ENCODE assay signal across 1 mouse cellular context in the genomic region with DNA sequence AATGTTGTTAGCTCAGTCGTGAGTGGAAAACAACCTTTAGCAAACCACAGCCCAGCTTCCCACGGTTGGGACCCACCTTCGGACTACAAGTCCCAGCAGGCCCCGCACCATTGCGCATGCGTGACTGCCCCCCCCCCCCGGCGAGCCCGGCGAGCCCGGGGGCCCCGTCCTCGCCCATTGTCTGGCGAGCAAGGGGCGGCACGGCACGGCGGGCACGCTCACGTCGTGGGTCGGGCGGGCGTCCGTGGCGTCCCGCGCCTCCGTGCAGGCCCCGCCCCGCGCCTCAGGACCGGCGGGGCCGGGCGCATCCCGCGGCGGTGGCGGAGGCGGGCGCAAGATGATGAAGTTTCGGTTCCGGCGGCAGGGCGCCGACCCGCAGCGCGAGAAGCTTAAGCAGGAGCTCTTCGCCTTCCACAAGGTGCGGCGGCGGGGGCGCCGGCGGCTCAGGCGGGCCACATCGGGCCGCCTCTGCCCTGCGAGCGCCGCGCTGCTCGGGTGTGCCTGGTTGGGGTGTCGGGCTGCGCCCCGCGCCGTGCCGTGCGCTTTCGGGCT.
TF ChIP-seq lines count a peak whose summit lies in the region.

A gene (plus strand): TSS at position 200 of the 552 bp plus-strand sequence.

TF ChIP-seq in MEL, 35 proteins besides CTCF, POLR2A, EP300 and RAD21 (continued from another document):
- TF ChIP-seq ELF1 (IDR thresholded peaks at IDR 0.05; ENCODE audit: low read depth, low read length) (0 out of 2 replicates have a peak, but pooled peaks have one; percentile 36), MAX (IDR thresholded peaks at IDR 0.05; ENCODE audit: low read length) (no peak), ZNF384 (IDR thresholded peaks at IDR 0.05; ENCODE audit: low read depth, low read length) (no peak), MAFK (IDR thresholded peaks at IDR 0.05; ENCODE audit: borderline replicate concordance, low read depth, low read length) (no peak)
